Mouse (Mus musculus) thymus, adult 2 months (tissue): ENCODE data around the gene Zfp541. TPM values are rescaled to one million over a fixed set of nuclear protein-coding genes. Genes with fewer than 3 reads are reported as not detected.
A peak's percentile ranks its signal among the peaks of the same experiment; 100 is the strongest.

ENCODE experiments used
- DNase-seq: peaks from one replicate; pipeline ENCODE4 v3.0.0; 2021
- H3K27ac ChIP-seq: fragments of 200-500 bp; 2 replicates; pipeline ENCODE4 v1.5.1; 2012; ENCODE audit warnings: low read length, control low read depth; ENCODE audit not compliant: control insufficient read depth, insufficient read depth
- H3K27me3 ChIP-seq: fragments of 200-500 bp; 2 replicates; pipeline ENCODE4 v1.6.1; 2012; ENCODE audit warnings: mild to moderate bottlenecking, low read length, moderate library complexity, mixed read lengths; ENCODE audit not compliant: control insufficient read depth, insufficient read depth
- H3K36me3 ChIP-seq: fragments of 200-500 bp; 2 replicates; pipeline ENCODE4 v1.6.1; 2012; ENCODE audit warnings: mild to moderate bottlenecking, low read length, moderate library complexity; ENCODE audit not compliant: control insufficient read depth, insufficient read depth
- H3K4me1 ChIP-seq: fragments of 200-500 bp; replicated peaks from 2 replicates; pipeline ENCODE4 v1.6.1; 2012; ENCODE audit warnings: low read length; ENCODE audit not compliant: control insufficient read depth, insufficient read depth
- H3K4me3 ChIP-seq: fragments of 200-500 bp; 2 replicates; pipeline ENCODE4 v1.5.1; 2012; ENCODE audit warnings: mild to moderate bottlenecking, low read length, control low read depth, moderate library complexity; ENCODE audit not compliant: control insufficient read depth, insufficient read depth
- CTCF ChIP-seq: fragments of 200-500 bp; IDR thresholded peaks from 2 replicates; pipeline ENCODE4 v1.5.1; 2012; ENCODE audit warnings: mild to moderate bottlenecking, control low read depth, low read length, moderate library complexity, borderline replicate concordance; ENCODE audit not compliant: control insufficient read depth, poor library complexity, insufficient read depth; ENCODE audit errors: extremely low read depth
- POLR2A ChIP-seq: fragments of 200-500 bp; IDR thresholded peaks from 2 replicates; pipeline ENCODE4 v1.6.1; 2012; ENCODE audit warnings: mild to moderate bottlenecking, low read length, control low read depth, moderate library complexity; ENCODE audit not compliant: control insufficient read depth, poor library complexity, insufficient read depth; ENCODE audit errors: extremely low read depth
- WGBS: fragments of 180-500 bp; shearing (Covaris S2); methylation state at CpG from one replicate; pipeline ENCODE4 v1.1.7; 2018; 5-methylcytosine and 5-hydroxymethylcytosine counted together
- polyA plus RNA-seq: library from polyadenylated mRNA; depleted of rRNA; stranded (reverse); fragments of >200 nt; gene quantifications from 2 replicates; pipeline ENCODE4 v1.2.3, GENCODE M21; 2012; rRNA removed

The Zfp541 gene
- polyA plus RNA-seq, 1 experiment = 0.11 TPM

DNA sequence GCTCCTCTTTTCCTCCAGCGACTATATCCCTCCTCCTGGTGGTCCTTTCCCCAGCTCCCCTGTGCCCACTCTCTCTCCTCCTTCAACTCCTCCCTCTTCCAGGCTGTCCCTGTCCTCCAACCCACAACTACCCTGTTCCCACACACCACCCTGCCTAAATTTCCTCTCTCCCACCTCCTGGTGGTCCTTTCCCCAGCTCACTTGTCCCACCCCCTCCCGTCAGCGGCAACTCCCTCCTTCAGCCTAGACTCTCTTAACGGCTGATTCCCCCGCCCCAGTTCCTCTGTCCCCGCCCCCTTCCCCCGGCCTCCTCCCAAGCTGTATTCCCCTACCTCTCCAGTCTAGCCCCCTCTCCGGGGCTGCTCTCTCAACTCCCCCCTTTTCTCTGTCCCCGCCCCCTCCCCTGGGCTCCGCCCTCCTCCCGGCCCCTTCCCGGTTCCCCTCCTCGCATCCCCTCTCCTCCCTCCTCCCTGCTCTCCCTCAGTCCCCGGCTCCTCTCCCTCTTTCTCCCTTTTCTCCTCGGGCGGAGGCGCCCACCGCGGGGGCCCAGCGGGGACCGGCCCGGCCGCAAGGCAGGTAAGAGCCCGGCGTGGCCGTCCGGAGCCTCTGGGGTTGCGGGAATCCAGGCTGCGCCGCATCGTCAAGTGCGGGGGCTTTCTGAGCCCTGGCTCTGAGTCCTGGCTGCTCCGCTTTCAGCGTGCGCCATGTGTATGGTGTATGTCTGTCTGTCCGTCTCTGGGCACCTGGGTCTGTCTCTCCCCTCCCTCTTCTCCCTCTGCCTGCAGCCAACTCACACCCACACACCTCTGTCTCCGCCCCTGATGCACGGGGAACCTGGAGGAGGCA lies 68.5 kb downstream of the Zfp541 start:
- Histone ChIP-seq H3K27me3 (no peaks in the 10 kb centered on the region; the same call in 1 of the 2 replicates), H3K27ac (no peak overlapping the region), H3K4me3 (no peak overlapping the region), H3K36me3 (no peaks in the 10 kb centered on the region), H3K4me1 (no peaks in the 10 kb centered on the region)
- WGBS = 4% methylated on average over 37 of the region's 38 CpGs
- TF ChIP-seq CTCF = no peak
- TF ChIP-seq POLR2A = 0 out of 2 replicates have a peak, but pooled peaks have one; percentile 11
- no peak for DNase-seq

DNA sequence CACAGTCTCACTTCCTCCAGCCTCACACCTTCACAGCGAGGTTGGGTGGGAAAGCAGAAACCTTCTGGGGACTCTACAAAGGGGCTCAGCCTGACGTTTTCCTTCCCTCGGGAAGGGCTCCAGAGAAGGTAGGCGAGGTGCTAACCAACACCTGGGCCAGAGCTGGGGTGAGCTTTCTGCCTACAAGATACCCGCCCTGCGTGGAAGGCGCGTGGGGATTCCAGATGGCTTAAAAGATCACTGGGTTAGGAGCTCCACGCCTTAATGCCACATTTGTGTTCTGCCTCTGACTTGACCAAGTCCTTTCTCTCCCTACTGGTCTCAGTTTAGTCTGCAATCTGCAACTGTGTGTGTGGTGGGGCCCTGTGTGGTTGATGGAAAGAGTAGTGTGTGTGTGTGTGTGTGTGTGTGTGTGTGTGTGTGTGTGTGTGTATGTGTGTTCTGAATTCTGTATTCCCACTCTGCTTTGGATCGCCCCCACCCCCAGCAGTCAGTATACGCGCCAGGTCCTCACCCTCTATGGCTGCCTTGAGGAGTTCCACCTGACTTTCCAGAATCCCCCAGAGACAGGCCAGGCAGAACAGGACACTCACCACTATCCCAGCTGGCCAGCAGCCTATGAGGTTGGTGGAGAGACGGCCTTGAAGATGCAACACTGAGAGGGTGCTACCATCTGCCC lies 69.5 kb downstream of the Zfp541 start:
- Histone ChIP-seq H3K4me3 (no peak overlapping the region), H3K36me3 (no peaks in the 10 kb centered on the region), H3K27me3 (no peaks in the 10 kb centered on the region; the same call in 1 of the 2 replicates), H3K4me1 (no peaks in the 10 kb centered on the region), H3K27ac (no peak overlapping the region)
- WGBS = 49% methylated on average over 13 of the region's 13 CpGs
- TF ChIP-seq CTCF (no peak), POLR2A (no peak)
- no peak for DNase-seq

DNA sequence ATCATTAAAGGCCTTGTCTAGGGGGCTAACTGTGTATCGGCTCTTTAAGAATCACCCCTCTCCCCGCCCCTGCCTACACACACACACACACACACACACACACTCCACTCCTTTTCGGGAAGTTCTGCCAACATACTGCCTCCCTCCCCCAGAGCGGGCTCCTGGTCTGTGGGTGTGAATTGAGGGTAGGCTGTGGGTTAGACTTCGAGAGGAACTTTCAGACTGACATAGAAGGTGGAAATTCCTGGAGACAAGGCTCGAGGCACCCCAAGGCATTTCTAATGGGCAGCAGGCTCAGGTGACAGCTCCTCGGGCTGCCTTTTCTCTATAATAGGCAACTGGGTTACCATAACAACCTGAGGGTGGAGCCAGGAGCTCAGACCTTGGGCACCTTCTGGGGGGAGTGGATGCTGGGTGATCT lies 70.6 kb downstream of the Zfp541 start:
- no peaks in the 10 kb centered on the region; the same call in 1 of the 2 replicates for H3K27me3 ChIP-seq
- 3% methylated on average over 7 of the region's 7 CpGs for WGBS
- no peak overlapping the region for H3K4me3 ChIP-seq
- TF ChIP-seq POLR2A (no peak), CTCF (no peak)
- H3K4me1 ChIP-seq = no peaks in the 10 kb centered on the region
- no peak for DNase-seq
- no peaks in the 10 kb centered on the region for H3K36me3 ChIP-seq
- no peak overlapping the region for H3K27ac ChIP-seq

DNA sequence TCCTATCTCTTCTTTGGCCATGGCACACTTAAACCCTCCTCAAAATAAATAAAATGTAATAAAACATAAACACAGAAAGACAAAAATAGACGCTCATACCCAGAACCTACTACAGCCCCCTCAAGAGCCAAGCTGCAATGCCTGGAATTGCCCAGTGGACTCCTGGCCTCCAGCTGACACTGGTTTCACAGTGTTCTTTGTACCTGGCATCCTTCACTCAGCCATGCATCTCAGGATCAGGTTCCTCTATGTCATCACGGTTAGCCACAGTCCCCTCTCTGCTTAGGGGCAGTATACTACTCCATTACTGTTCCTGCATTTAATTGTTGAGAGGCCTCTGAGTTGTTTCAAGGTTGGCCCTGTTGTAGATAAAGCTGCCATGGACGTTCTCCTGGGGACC lies 71.3 kb downstream of the Zfp541 start:
- Histone ChIP-seq H3K36me3 (no peaks in the 10 kb centered on the region), H3K4me3 (no peak overlapping the region), H3K27me3 (no peaks in the 10 kb centered on the region; the same call in 1 of the 2 replicates), H3K27ac (no peak overlapping the region), H3K4me1 (no peaks in the 10 kb centered on the region)
- TF ChIP-seq POLR2A (no peak), CTCF (no peak)
- no peak for DNase-seq
- WGBS = 66% methylated on average over 3 of the region's 3 CpGs

DNA sequence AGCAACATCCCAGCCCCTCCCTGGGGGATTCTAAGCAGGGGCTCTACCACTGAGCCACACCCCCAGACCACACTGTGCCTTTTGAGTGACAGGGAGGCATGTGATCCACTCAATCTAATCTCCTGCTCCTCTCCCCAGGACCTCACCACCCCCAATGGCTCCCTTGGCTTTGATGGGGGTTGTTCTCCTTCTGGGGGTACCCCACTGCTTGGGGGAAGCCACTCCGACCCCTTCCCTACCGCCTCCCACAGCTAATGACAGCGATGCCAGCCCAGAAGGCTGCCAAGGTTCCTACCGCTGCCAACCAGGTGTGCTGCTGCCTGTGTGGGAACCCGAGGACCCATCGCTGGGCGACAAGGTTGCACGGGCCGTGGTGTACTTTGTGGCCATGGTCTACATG lies 72.1 kb downstream of the Zfp541 start:
- DNase-seq = no peak
- Histone ChIP-seq H3K4me3 (no peak overlapping the region), H3K27me3 (no peaks in the 10 kb centered on the region; the same call in 1 of the 2 replicates), H3K36me3 (no peaks in the 10 kb centered on the region), H3K27ac (no peak overlapping the region), H3K4me1 (no peaks in the 10 kb centered on the region)
- 93% methylated on average over 9 of the region's 9 CpGs for WGBS
- TF ChIP-seq POLR2A (no peak), CTCF (no peak)

- Histone ChIP-seq H3K36me3 (no peaks in the 10 kb centered on the region), H3K4me1 (no peaks in the 10 kb centered on the region), H3K4me3 (no peak overlapping the region), H3K27ac (no peak overlapping the region), H3K27me3 (no peaks in the 10 kb centered on the region; the same call in 1 of the 2 replicates)
- no peak for DNase-seq
- 64% methylated on average over 7 of the region's 7 CpGs for WGBS
- no peak for TF ChIP-seq POLR2A
- no peak for TF ChIP-seq CTCF
Measured at GRCm38 (mm10) chr7:16134951-16135392, 73.4 kb downstream of the Zfp541 start.

Other genes with a start within 250 kb of the Zfp541 start
- not detected in 2 replicates for gene Obox6, start 222.1 kb upstream of the Zfp541 start, polyA plus RNA-seq
- gene Crx, start 181.8 kb upstream of the Zfp541 start, polyA plus RNA-seq = 0.16 TPM in 1 of 2 replicates, not detected in the other
- 0.55 TPM in 1 of 2 replicates, not detected in the other for gene Crxos, start 179.2 kb upstream of the Zfp541 start, polyA plus RNA-seq
- gene Selenow, start 139.4 kb upstream of the Zfp541 start, polyA plus RNA-seq = 408 and 474 TPM in 2 replicates
- gene Nop53, start 115.7 kb upstream of the Zfp541 start, polyA plus RNA-seq = 170 and 192 TPM in 2 replicates
- gene Ehd2, start 94.2 kb upstream of the Zfp541 start, polyA plus RNA-seq = 15.0 and 17.4 TPM in 2 replicates
- gene Bicra, start 13.9 kb upstream of the Zfp541 start, polyA plus RNA-seq = 57.0 and 78.5 TPM in 2 replicates
- gene Napa, start 36.6 kb downstream of the Zfp541 start, polyA plus RNA-seq = 256 TPM in 2 replicates
- 27.4 and 28.1 TPM in 2 replicates for gene Kptn, start 58.1 kb downstream of the Zfp541 start, polyA plus RNA-seq
- 1.1 and 1.2 TPM in 2 replicates for gene Slc8a2, start 68.0 kb downstream of the Zfp541 start, polyA plus RNA-seq
- gene Meis3, start 113.3 kb downstream of the Zfp541 start, polyA plus RNA-seq = 65.2 and 66.8 TPM in 2 replicates
- 72.3 and 86.9 TPM in 2 replicates for gene Dhx34, start 160.2 kb downstream of the Zfp541 start, polyA plus RNA-seq
- 0.26 and 0.46 TPM in 2 replicates for gene C5ar2, start 182.3 kb downstream of the Zfp541 start, polyA plus RNA-seq
- 3.2 and 4.1 TPM in 2 replicates for gene C5ar1, start 197.7 kb downstream of the Zfp541 start, polyA plus RNA-seq
- 44.7 and 62.2 TPM in 2 replicates for gene Inafm1, start 211.8 kb downstream of the Zfp541 start, polyA plus RNA-seq
- gene Ccdc9, start 225.0 kb downstream of the Zfp541 start, polyA plus RNA-seq = 39.4 and 43.0 TPM in 2 replicates
- gene Bbc3, start 246.6 kb downstream of the Zfp541 start, polyA plus RNA-seq = 49.8 and 84.9 TPM in 2 replicates